8 mouse cellular contexts compared by ENCODE assay signal in the genomic region with DNA sequence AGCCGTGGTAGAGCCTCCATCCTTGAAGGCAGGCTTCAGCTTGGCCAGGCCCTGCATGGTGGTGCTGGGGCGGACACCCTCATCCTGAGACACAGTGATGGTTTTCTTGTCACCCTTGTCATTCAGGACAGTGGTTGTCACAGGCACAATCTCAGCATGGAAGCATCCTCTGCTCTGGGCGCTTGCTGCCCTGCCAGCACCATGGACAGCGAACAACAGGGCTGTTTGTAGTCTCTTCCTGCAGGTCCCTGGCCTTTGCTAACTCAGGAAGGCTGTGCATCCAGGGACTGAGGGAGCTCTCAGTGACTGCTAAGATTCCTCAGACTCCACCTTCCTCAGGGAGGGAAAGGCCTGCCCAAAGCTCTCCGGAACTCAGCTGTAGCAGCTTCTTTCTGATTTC. TPM values are rescaled to one million over a fixed set of nuclear protein-coding genes. Genes with fewer than 3 reads are reported as not detected.
DNase-seq lines count a peak whose midpoint lies in the region; ATAC-seq and TF ChIP-seq lines count a peak whose summit lies in the region.
"Had no signal": no experiment of that assay in that cellular context is flagged by ENCODE, and none has a peak within 500 bp of the region (broad histone marks: within the 10 kb centered on the region; RNA-seq: fewer than 3 reads in every experiment).

No protein-coding gene starts in this region.

- peak; percentile 90 for DNase-seq in lung, embryonic 14.5 days
- no peak for DNase-seq in lung, adult 2 months
- peak; percentile 74 for DNase-seq in adrenal gland, postnatal 14 days
- peak; percentile 52 for DNase-seq in gastrocnemius, postnatal 14 days
- DNase-seq in right cerebral cortex, postnatal 14 days, result no peak
- DNase-seq in layer of hippocampus, adult 18-20 months (ENCODE audit: low spot score in 2 of 2), result no peak

- H3K36me3 ChIP-seq in lung, embryonic 14.5 days (ENCODE audit: insufficient read depth), result no peaks in the 10 kb centered on the region
- no peaks in the 10 kb centered on the region for H3K36me3 ChIP-seq in myocyte (ENCODE audit: control insufficient read depth, insufficient read depth)
- H3K36me3 ChIP-seq: neural tube, embryonic 13.5 days had no signal

- no peak overlapping the region for H3K9ac ChIP-seq in lung, embryonic 14.5 days
- H3K9ac ChIP-seq: neural tube, embryonic 13.5 days had no signal

- no peak overlapping the region for H3K27ac ChIP-seq in lung, embryonic 14.5 days (ENCODE audit: low read depth)
- H3K27ac ChIP-seq: neural tube, embryonic 13.5 days had no signal

- intact Hi-C loops in gastrocnemius, postnatal 14 days (cut with DNase I; ENCODE audit: low total_unique reads), result no loop called here

- no peaks in the 10 kb centered on the region for H3K79me2 ChIP-seq in myocyte (ENCODE audit: control insufficient read depth, insufficient read depth)

- H3K4me2 ChIP-seq in lung, embryonic 14.5 days, result no peak overlapping the region
- no peak overlapping the region for H3K4me2 ChIP-seq in myocyte (ENCODE audit: low read depth)
- H3K4me2 ChIP-seq: neural tube, embryonic 13.5 days had no signal

- H3K4me3 ChIP-seq in lung, embryonic 14.5 days (ENCODE audit: low read depth, low read length), result no peak overlapping the region
- H3K4me3 ChIP-seq in lung, adult 2 months (replicated peaks; ENCODE audit: extremely low read depth, low read depth, low read length), result no peak overlapping the region
- H3K4me3 ChIP-seq in myocyte, result no peak overlapping the region
- H3K4me3 ChIP-seq: neural tube, embryonic 13.5 days had no signal

- no peak overlapping the region for H3ac ChIP-seq in myocyte (ENCODE audit: control insufficient read depth, insufficient read length)

- H3K4me1 ChIP-seq in lung, embryonic 14.5 days (ENCODE audit: insufficient read depth), result no peaks in the 10 kb centered on the region
- no peaks in the 10 kb centered on the region for H3K4me1 ChIP-seq in lung, adult 2 months (ENCODE audit: control insufficient read depth, insufficient read depth, low read length)
- H3K4me1 ChIP-seq: neural tube, embryonic 13.5 days had no signal

- no peak for TF ChIP-seq POLR2A in lung, adult 2 months (IDR thresholded peaks at IDR 0.05; ENCODE audit: borderline replicate concordance, extremely low read depth, low read depth, low read length)
- no peak for TF ChIP-seq POLR2A in myocyte (IDR thresholded peaks at IDR 0.05; ENCODE audit: insufficient read length, low read depth)

- H3K9me3 ChIP-seq in lung, embryonic 14.5 days (ENCODE audit: low read depth, low read length), result no peaks in the 10 kb centered on the region
- H3K9me3 ChIP-seq: neural tube, embryonic 13.5 days had no signal

- no peaks in the 10 kb centered on the region for H3K27me3 ChIP-seq in lung, embryonic 14.5 days (ENCODE audit: insufficient read depth, low read length)
- H3K27me3 ChIP-seq in myocyte (ENCODE audit: control insufficient read depth, insufficient read depth, insufficient read length), result peaks cover 52% of the 10 kb centered on the region
- H3K27me3 ChIP-seq: neural tube, embryonic 13.5 days had no signal

- no peak for TF ChIP-seq CTCF in lung, embryonic 14.5 days (IDR thresholded peaks at IDR 0.05; ENCODE audit: low read depth)
- TF ChIP-seq CTCF in lung, adult 2 months (IDR thresholded peaks at IDR 0.05; ENCODE audit: insufficient read depth, low read length), result no peak

- WGBS in lung, embryonic 14.5 days, result 19% methylated on average over 5 of the region's 5 CpGs
- WGBS in lung, adult 2 months, result 22% methylated on average over 5 of the region's 5 CpGs

- ATAC-seq in lung, embryonic 14.5 days (ENCODE audit: insufficient read depth), result peak; percentile 58

TF ChIP-seq in myocyte, 11 proteins besides CTCF, POLR2A, EP300 and RAD21:
- TF ChIP-seq REST (IDR thresholded peaks at IDR 0.05; ENCODE audit: insufficient read depth, insufficient read length) (peak; percentile 96), USF1 (IDR thresholded peaks at IDR 0.05; ENCODE audit: low read depth) (no peak)

RNA-seq across cellular contexts. Expression of gene Acaa1b, which starts 7.3 kb away (rescaled TPM):
- polyA plus RNA-seq in lung, embryonic 14.5 days (2014; fragmentation: Nextera tagmentation; extraction: Ambion mirVana), result 0.92 and 0.95 TPM in 2 replicates
- polyA plus RNA-seq in lung, adult 2 months (2012; rRNA removed), result 14.8 and 21.9 TPM in 2 replicates
- total RNA-seq in adrenal gland, postnatal 14 days (2021), result 16.6 and 62.6 TPM in 2 replicates
- 1 to 10 TPM; 1.1 to 1.3 TPM for total RNA-seq in gastrocnemius, postnatal 14 days (2021)
- 1.7 TPM for polyA plus RNA-seq in myocyte (2012; fragmentation: generic; extraction: Trizol)
- 1 to 10 TPM; 1.1 TPM for total RNA-seq in layer of hippocampus, adult 18-20 months (2021)

RNA-seq across cellular contexts. Expression of gene Gm47289, which starts 9.4 kb away (rescaled TPM):
- not detected in 2 replicates for polyA plus RNA-seq in lung, embryonic 14.5 days (2014; fragmentation: Nextera tagmentation; extraction: Ambion mirVana)
- not detected in 2 replicates for polyA plus RNA-seq in lung, adult 2 months (2012; rRNA removed)
- not detected in 2 replicates for total RNA-seq in adrenal gland, postnatal 14 days (2021)
- not detected for total RNA-seq in gastrocnemius, postnatal 14 days (2021)
- polyA plus RNA-seq in myocyte (2012; fragmentation: generic; extraction: Trizol), result not detected
- not detected for total RNA-seq in layer of hippocampus, adult 18-20 months (2021)
- polyA plus RNA-seq: neural tube, embryonic 13.5 days had no signal

RNA-seq across cellular contexts. Expression of gene Dlec1, which starts 47.3 kb away (rescaled TPM):
- polyA plus RNA-seq in lung, embryonic 14.5 days (2014; fragmentation: Nextera tagmentation; extraction: Ambion mirVana), result 1.0 and 1.1 TPM in 2 replicates
- polyA plus RNA-seq in lung, adult 2 months (2012; rRNA removed), result 5.1 and 5.5 TPM in 2 replicates
- 1.5 and 1.7 TPM in 2 replicates for total RNA-seq in adrenal gland, postnatal 14 days (2021)
- under 1 TPM in 1 of 2 experiments, not detected in 1; 0.12 TPM for total RNA-seq in gastrocnemius, postnatal 14 days (2021)
- 0.07 TPM for polyA plus RNA-seq in myocyte (2012; fragmentation: generic; extraction: Trizol)
- total RNA-seq in layer of hippocampus, adult 18-20 months (2021), result 1 to 10 TPM; 2.8 to 3.3 TPM

RNA-seq across cellular contexts. Expression of gene Plcd1, which starts 56.3 kb away (rescaled TPM):
- 13.2 and 14.9 TPM in 2 replicates for polyA plus RNA-seq in lung, embryonic 14.5 days (2014; fragmentation: Nextera tagmentation; extraction: Ambion mirVana)
- 19.8 and 37.3 TPM in 2 replicates for polyA plus RNA-seq in lung, adult 2 months (2012; rRNA removed)
- 11.8 and 13.6 TPM in 2 replicates for total RNA-seq in adrenal gland, postnatal 14 days (2021)
- total RNA-seq in gastrocnemius, postnatal 14 days (2021), result 10 to 100 TPM; 11.6 to 11.7 TPM
- polyA plus RNA-seq in myocyte (2012; fragmentation: generic; extraction: Trizol), result 9.9 TPM
- total RNA-seq in layer of hippocampus, adult 18-20 months (2021), result 1 to 10 TPM; 8.4 to 9.1 TPM

RNA-seq across cellular contexts. Expression of gene Slc22a13, which starts 59.3 kb away (rescaled TPM):
- not detected in 2 replicates for polyA plus RNA-seq in lung, embryonic 14.5 days (2014; fragmentation: Nextera tagmentation; extraction: Ambion mirVana)
- 0.06 and 0.11 TPM in 2 replicates for polyA plus RNA-seq in lung, adult 2 months (2012; rRNA removed)
- total RNA-seq in adrenal gland, postnatal 14 days (2021), result not detected in 2 replicates
- total RNA-seq in gastrocnemius, postnatal 14 days (2021), result not detected
- not detected for polyA plus RNA-seq in myocyte (2012; fragmentation: generic; extraction: Trizol)
- not detected for total RNA-seq in layer of hippocampus, adult 18-20 months (2021)
- polyA plus RNA-seq: neural tube, embryonic 13.5 days had no signal

Comparison
In these comparisons a context has a peak if more than half of its experiments do, and no peak if none do; other contexts are left out.
1. DNase-seq: peak in lung, embryonic 14.5 days (single experiment), adrenal gland, postnatal 14 days (single experiment) and gastrocnemius, postnatal 14 days (single experiment); none in lung, adult 2 months (single experiment), right cerebral cortex, postnatal 14 days (single experiment) and layer of hippocampus, adult 18-20 months (0 of 2).